Mouse (Mus musculus) embryonic facial prominence, embryonic 14.5 days (tissue): ENCODE data around the gene Mvb12b. TPM values are rescaled to one million over a fixed set of nuclear protein-coding genes. Genes with fewer than 3 reads are reported as not detected.

Source experiments
- ATAC-seq: fragments of 200-750 bp; cut with Nextera tagmentation; 2 replicates; pipeline ENCODE4 v1.8.0; 2017; ENCODE audit warnings: low read depth, moderate number of reproducible peaks, moderate TSS enrichment
- DNase-seq: peaks from one replicate; pipeline ENCODE4 v3.0.0-alpha.2; 2015; ENCODE audit warnings: low spot score
- H3K27ac ChIP-seq: fragments of 300-500 bp; sonication (generic); replicated peaks from 2 replicates; pipeline ENCODE4 v1.5.1; 2014; ENCODE audit warnings: low read depth, mild to moderate bottlenecking, low read length, moderate library complexity
- H3K27me3 ChIP-seq: fragments of 300-500 bp; sonication (generic); replicated peaks from 2 replicates; pipeline ENCODE4 v1.6.1; 2014; ENCODE audit warnings: low read length; ENCODE audit not compliant: control insufficient read depth, insufficient read depth
- H3K36me3 ChIP-seq: fragments of 300-500 bp; sonication (generic); 2 replicates; pipeline ENCODE4 v1.6.1; 2014; ENCODE audit warnings: low read length, mixed read lengths; ENCODE audit not compliant: control insufficient read depth, insufficient read depth
- H3K4me1 ChIP-seq: fragments of 300-500 bp; sonication (generic); 2 replicates; pipeline ENCODE4 v1.6.1; 2014; ENCODE audit warnings: antibody characterized with exemption, low read length; ENCODE audit not compliant: control insufficient read depth, insufficient read depth
- H3K4me2 ChIP-seq: fragments of 300-500 bp; sonication (generic); 2 replicates; pipeline ENCODE4 v1.6.1; 2014; ENCODE audit warnings: low read depth, mild to moderate bottlenecking, low read length, moderate library complexity, mixed read lengths
- H3K4me3 ChIP-seq: fragments of 300-500 bp; sonication (generic); 2 replicates; pipeline ENCODE4 v1.5.1; 2014; ENCODE audit warnings: low read depth, mild to moderate bottlenecking, low read length
- H3K9ac ChIP-seq: fragments of 300-500 bp; sonication (generic); 2 replicates; pipeline ENCODE4 v1.6.1; 2014; ENCODE audit warnings: low read depth, mild to moderate bottlenecking, low read length, moderate library complexity, mixed read lengths
- H3K9me3 ChIP-seq: fragments of 300-500 bp; sonication (generic); 2 replicates; pipeline ENCODE4 v1.6.1; 2016; ENCODE audit warnings: low read length; ENCODE audit not compliant: control insufficient read depth
- WGBS: fragments of 180-500 bp; shearing (Covaris S2); extraction: QIAGEN DNeasy Blood & Tissue Kit; methylation state at CpG from one replicate; pipeline ENCODE4 v1.1.7; 2014; 5-methylcytosine and 5-hydroxymethylcytosine counted together
- polyA plus RNA-seq: library from polyadenylated mRNA; unstranded; fragments of >200 nt; fragmentation: Nextera tagmentation; extraction: Ambion mirVana; gene quantifications from 2 replicates; pipeline ENCODE4 v1.2.1, GENCODE M21; 2014

Gene Mvb12b
- polyA plus RNA-seq, 1 experiment from 2014 or later = 14.1 TPM

GRCm38 (mm10) chr2:33702705-33703104 lies 185.0 kb downstream of the Mvb12b start:
- DNase-seq = peak; percentile 24
- no peak for ATAC-seq

DNA sequence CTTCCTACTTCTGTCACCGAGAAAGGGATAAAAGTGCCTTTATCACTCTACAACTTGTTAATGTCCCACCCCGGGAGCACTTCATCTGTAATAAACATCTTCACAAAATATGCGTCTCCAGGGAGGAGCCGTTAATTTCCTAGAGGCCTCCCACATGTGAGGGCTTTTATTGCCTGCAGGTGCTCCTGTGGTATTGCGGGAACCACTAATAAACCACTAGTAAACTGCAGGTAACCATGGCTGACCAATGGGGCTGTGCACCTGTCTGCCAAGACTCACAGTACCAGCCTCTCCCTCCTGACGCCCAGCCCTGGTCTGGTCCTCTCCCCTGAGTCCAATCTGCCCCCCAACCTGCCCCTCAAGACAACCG lies 186.3 kb downstream of the Mvb12b start:
- 40% methylated on average over 7 of the region's 7 CpGs for WGBS
- Histone ChIP-seq H3K9me3 (peaks cover 10% of the 10 kb centered on the region; the same call in 1 of the 2 replicates), H3K9ac (no peak overlapping the region), H3K27me3 (peaks cover 19% of the 10 kb centered on the region), H3K4me2 (no peak overlapping the region), H3K27ac (no peak overlapping the region), H3K4me3 (no peak overlapping the region), H3K36me3 (no peaks in the 10 kb centered on the region), H3K4me1 (no peaks in the 10 kb centered on the region; the same call in 1 of the 2 replicates)
- DNase-seq (no peak), ATAC-seq (no peak)

More at GRCm38 (mm10) chr2:33702705-33703104, 185.0 kb downstream of the Mvb12b start:
- Histone ChIP-seq H3K4me1 (no peaks in the 10 kb centered on the region; the same call in 1 of the 2 replicates), H3K36me3 (no peaks in the 10 kb centered on the region), H3K4me2 (no peak overlapping the region), H3K9me3 (no peaks in the 10 kb centered on the region), H3K4me3 (no peak overlapping the region), H3K27ac (no peak overlapping the region), H3K9ac (no peak overlapping the region), H3K27me3 (peaks cover 24% of the 10 kb centered on the region)
- WGBS = 62% methylated on average over 5 of the region's 5 CpGs

GRCm38 (mm10) chr2:33700581-33701445 lies 186.9 kb downstream of the Mvb12b start:
- Histone ChIP-seq H3K9me3 (peaks cover 10% of the 10 kb centered on the region; the same call in 1 of the 2 replicates), H3K27ac (no peak overlapping the region), H3K9ac (no peak overlapping the region), H3K27me3 (peaks cover 13% of the 10 kb centered on the region), H3K4me1 (no peaks in the 10 kb centered on the region; the same call in 1 of the 2 replicates), H3K36me3 (no peaks in the 10 kb centered on the region), H3K4me3 (no peak overlapping the region), H3K4me2 (no peak overlapping the region)
- DNase-seq = no peak
- 42% methylated on average over 15 of the region's 15 CpGs for WGBS
- ATAC-seq = no peak

GRCm38 (mm10) chr2:33698898-33699297 lies 188.8 kb downstream of the Mvb12b start:
- WGBS = 70% methylated on average over 3 of the region's 3 CpGs

GRCm38 (mm10) chr2:33696428-33696827 lies 191.3 kb downstream of the Mvb12b start:
- DNase-seq (no peak), ATAC-seq (no peak)
- Histone ChIP-seq H3K4me1 (no peaks in the 10 kb centered on the region), H3K27ac (no peak overlapping the region), H3K27me3 (peaks cover 10% of the 10 kb centered on the region), H3K36me3 (no peaks in the 10 kb centered on the region), H3K4me2 (no peak overlapping the region), H3K4me3 (no peak overlapping the region), H3K9me3 (peaks cover 10% of the 10 kb centered on the region; the same call in 1 of the 2 replicates), H3K9ac (no peak overlapping the region)
- 68% methylated on average over 3 of the region's 3 CpGs for WGBS

More at GRCm38 (mm10) chr2:33698898-33699297, 188.8 kb downstream of the Mvb12b start:
- Histone ChIP-seq H3K9ac (no peak overlapping the region), H3K9me3 (peaks cover 10% of the 10 kb centered on the region; the same call in 1 of the 2 replicates), H3K4me1 (no peaks in the 10 kb centered on the region; the same call in 1 of the 2 replicates), H3K27me3 (peaks cover 10% of the 10 kb centered on the region), H3K4me2 (no peak overlapping the region), H3K27ac (no peak overlapping the region), H3K4me3 (no peak overlapping the region), H3K36me3 (no peaks in the 10 kb centered on the region)
- no peak for DNase-seq
- no peak for ATAC-seq

- DNase-seq = no peak
- Histone ChIP-seq H3K27me3 (no peaks in the 10 kb centered on the region), H3K36me3 (no peaks in the 10 kb centered on the region), H3K9me3 (peaks cover 10% of the 10 kb centered on the region; the same call in 1 of the 2 replicates), H3K4me1 (no peaks in the 10 kb centered on the region), H3K27ac (no peak overlapping the region), H3K4me3 (no peak overlapping the region), H3K4me2 (no peak overlapping the region), H3K9ac (no peak overlapping the region)
- no peak for ATAC-seq
- 64% methylated on average over 3 of the region's 3 CpGs for WGBS
Measured at GRCm38 (mm10) chr2:33693931-33694330, 193.8 kb downstream of the Mvb12b start.

GRCm38 (mm10) chr2:33689880-33690462 lies 197.8 kb downstream of the Mvb12b start:
- Histone ChIP-seq H3K36me3 (no peaks in the 10 kb centered on the region), H3K9me3 (no peaks in the 10 kb centered on the region), H3K4me3 (no peak overlapping the region), H3K27ac (no peak overlapping the region), H3K4me1 (no peaks in the 10 kb centered on the region), H3K9ac (no peak overlapping the region), H3K4me2 (no peak overlapping the region), H3K27me3 (no peaks in the 10 kb centered on the region)
- DNase-seq (no peak), ATAC-seq (no peak)
- 27% methylated on average over 9 of the region's 9 CpGs for WGBS

DNA sequence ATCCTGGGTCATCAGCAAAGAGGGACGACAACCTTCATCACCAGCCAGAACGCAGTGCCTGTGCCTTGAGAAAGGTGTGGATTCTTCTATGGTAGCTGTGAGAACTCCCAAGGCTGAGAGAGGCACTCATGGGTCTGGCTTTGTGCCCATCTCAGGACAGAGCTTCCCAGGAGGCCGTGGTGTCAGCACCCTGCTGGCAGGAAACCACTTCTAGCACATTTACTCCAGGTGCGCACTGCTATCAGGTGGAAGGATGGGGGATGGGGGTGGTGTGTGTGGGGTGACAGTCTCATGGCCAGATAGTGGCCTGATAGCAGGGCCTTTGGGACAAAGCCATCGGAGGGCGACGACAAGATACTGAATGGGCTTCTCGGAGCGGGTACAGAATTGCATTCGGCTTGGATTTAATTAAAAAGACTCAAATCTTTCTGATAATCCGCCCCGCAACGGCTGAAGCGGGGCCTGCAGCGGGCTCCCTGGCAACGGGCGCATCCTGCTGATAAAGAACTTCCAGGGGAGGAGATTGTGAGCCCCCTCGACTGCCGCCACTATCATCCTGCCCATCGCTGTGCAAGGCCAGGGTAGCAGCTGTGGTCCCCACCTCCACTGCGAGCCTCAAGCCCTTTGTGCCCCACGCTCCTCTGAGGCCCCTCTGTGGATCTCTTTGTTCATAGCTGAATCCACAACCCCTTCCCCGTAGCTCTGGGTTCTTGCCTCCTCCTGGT lies 198.4 kb downstream of the Mvb12b start:
- no peak for DNase-seq
- Histone ChIP-seq H3K27ac (no peak overlapping the region), H3K4me2 (no peak overlapping the region), H3K4me3 (no peak overlapping the region), H3K4me1 (no peaks in the 10 kb centered on the region), H3K9me3 (no peaks in the 10 kb centered on the region), H3K36me3 (no peaks in the 10 kb centered on the region), H3K27me3 (no peaks in the 10 kb centered on the region), H3K9ac (no peak overlapping the region)
- ATAC-seq = no peak
- WGBS = 60% methylated on average over 23 of the region's 23 CpGs
